Mouse (Mus musculus): Measurements from ENCODE around the gene Try5. TPM values are rescaled to one million over a fixed set of nuclear protein-coding genes. Genes with fewer than 3 reads are reported as not detected.
"Not testable (repeated sequence)": the region's sequence is repeated elsewhere in the genome, so short reads cannot be mapped to it uniquely, and the experiment has no call there.

Gene Try5
- polyA plus RNA-seq (2015; fragmentation: Nextera tagmentation; extraction: Ambion mirVana) = 0.27 and 0.79 TPM in 2 replicates

DNA sequence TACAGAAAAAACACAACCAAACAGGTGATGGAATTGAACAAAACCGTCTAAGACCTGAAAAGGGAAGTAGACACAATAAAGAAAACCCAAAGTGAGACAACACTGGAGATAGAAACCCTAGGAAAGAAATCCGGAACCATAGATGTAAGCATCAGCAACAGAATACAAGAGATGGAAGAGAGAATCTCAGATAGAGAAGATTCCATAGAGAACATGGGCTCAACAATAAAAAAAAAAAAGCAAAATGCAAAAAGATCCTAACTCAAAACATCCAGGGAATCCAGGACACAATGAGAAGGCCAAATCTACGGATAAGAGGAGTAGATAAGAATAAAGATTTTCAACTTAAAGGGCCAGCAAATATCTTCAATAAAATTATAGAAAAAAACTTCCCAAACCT, at the start of gene Try5:
Try5 (minus strand) TSS at position 101 of the 400 bp plus-strand sequence.
- not testable (repeated sequence) for H3K4me2 ChIP-seq; H3K4me3 ChIP-seq (replicated peaks); ATAC-seq (ENCODE audit: low FRiP score); H3K9ac ChIP-seq (replicated peaks); H3K36me3 ChIP-seq; H3K27ac ChIP-seq (replicated peaks); H3K9me3 ChIP-seq (replicated peaks); H3K27me3 ChIP-seq (replicated peaks); H3K4me1 ChIP-seq
- 82% methylated on average over 3 of the region's 3 CpGs for WGBS

DNA sequence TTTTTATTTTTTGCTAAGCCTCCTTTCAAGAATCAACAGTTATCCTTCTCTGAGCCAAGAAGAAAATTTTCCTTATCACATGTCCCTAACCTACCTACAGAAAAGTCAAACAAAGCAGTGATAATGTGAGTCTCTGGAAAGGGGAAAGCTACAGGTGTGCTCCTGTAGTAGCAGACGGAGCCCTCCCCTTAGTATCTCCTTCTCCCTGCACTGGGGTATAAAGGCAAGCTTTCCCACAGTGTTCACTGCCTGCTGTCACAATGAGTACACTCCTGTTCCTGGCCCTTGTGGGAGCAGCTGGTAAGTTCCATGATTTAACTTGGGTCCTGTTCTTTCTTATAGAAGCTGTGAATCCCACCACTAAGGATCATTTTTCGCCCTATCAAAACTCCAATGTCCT, 37.3 kb upstream of the Try5 start, which contains the start of gene Try10:
Try10 (plus strand) TSS at position 174 of the 400 bp plus-strand sequence.
- Histone ChIP-seq H3K4me3 (replicated peaks) (no peak within 1 kb of the TSS), H3K27me3 (replicated peaks) (no peaks in the 10 kb centered on the region), H3K9ac (replicated peaks) (no peak within 1 kb of the TSS), H3K27ac (replicated peaks) (no peak within 1 kb of the TSS), H3K9me3 (replicated peaks) (no peaks in the 10 kb centered on the region), H3K4me2 (no peak within 1 kb of the TSS), H3K36me3 (no peaks in the 10 kb centered on the region), H3K4me1 (no peaks in the 10 kb centered on the region)
- ATAC-seq (ENCODE audit: low FRiP score) = no peak
- 90% methylated on average over 2 of the region's 2 CpGs for WGBS

DNA sequence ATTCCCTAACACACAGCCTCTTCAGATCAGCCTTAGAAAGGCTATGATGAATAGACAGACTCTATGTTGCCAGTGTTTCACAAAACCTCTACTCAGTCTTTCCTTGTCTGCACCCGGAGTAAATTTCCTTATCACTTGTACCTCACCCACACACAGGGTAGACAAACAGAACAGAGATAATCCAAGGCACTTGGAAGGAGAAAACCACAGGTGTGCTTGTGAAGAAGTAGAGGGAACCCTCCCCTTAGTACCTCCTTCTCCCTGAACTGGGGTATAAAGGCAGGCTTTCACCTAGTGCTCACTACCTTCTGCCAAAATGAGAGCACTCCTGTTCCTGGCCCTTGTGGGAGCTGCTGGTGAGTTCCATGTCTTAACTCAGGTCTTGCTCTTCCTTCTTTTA, 14.7 kb downstream of the Try5 start, which contains the start of gene Try4:
Try4 (plus strand) TSS at position 301 of the 400 bp plus-strand sequence.
- Histone ChIP-seq H3K4me2 (no peak within 1 kb of the TSS), H3K9ac (replicated peaks) (no peak within 1 kb of the TSS), H3K9me3 (replicated peaks) (no peaks in the 10 kb centered on the region), H3K27me3 (replicated peaks) (no peaks in the 10 kb centered on the region), H3K36me3 (no peaks in the 10 kb centered on the region), H3K4me3 (replicated peaks) (no peak within 1 kb of the TSS), H3K4me1 (no peaks in the 10 kb centered on the region), H3K27ac (replicated peaks) (no peak within 1 kb of the TSS)
- ATAC-seq (ENCODE audit: low FRiP score) = no peak
- 94% methylated on average over 1 of the region's 1 CpGs for WGBS

DNA sequence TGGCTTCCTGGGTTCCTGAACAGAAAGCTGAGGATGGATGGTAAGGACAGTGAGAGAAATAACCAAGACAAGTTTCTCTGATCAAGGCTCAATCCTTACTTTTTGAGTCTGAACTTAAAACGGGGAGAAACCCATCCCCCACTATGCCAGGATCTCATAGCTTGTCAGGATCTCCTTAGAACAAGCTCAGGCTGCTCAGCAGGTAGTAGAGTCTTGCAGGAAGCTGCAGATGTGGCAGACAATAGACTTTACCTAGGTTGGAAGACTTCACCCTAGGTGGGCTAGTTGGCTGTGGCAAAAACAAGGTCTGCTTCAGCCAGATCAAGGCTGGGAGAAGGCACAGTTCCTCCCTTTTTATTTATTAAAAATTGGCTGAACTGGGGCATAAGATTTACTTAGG, 18.4 kb downstream of the Try5 start:
- H3K4me2 ChIP-seq = no peak overlapping the region
- no peaks in the 10 kb centered on the region for H3K4me1 ChIP-seq
- no peak overlapping the region for H3K9ac ChIP-seq (replicated peaks)
- WGBS = 21% methylated on average over 1 of the region's 1 CpGs
- no peak for ATAC-seq (ENCODE audit: low FRiP score)
- no peaks in the 10 kb centered on the region for H3K9me3 ChIP-seq (replicated peaks)
- H3K36me3 ChIP-seq = no peaks in the 10 kb centered on the region
- no peak overlapping the region for H3K27ac ChIP-seq (replicated peaks)
- H3K27me3 ChIP-seq (replicated peaks) = no peaks in the 10 kb centered on the region
- no peak overlapping the region for H3K4me3 ChIP-seq (replicated peaks)

DNA sequence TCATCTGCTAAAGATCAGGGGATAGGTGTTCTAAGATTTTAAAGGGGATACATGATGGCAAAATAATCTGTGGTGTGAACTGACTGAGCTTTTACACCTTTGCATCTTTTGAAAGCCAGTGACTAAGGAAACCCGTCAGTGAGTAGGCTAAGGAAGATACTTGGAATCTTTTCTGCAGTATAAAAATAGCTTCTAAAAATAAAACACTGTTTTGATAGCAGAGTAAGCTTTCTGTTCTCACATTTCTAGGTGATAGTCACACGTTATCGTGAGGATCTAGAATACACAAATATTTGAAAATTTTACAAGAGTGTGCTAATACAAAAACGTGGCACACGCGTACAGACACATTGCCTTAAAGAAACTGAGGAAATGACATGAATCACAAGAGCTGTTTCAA, 50.5 kb downstream of the Try5 start:
- 92% methylated on average over 6 of the region's 6 CpGs for WGBS
- Histone ChIP-seq H3K9ac (replicated peaks) (no peak overlapping the region), H3K4me2 (no peak overlapping the region), H3K9me3 (replicated peaks) (no peaks in the 10 kb centered on the region), H3K27ac (replicated peaks) (no peak overlapping the region), H3K27me3 (replicated peaks) (no peaks in the 10 kb centered on the region), H3K4me1 (no peaks in the 10 kb centered on the region), H3K4me3 (replicated peaks) (no peak overlapping the region), H3K36me3 (no peaks in the 10 kb centered on the region)
- ATAC-seq (ENCODE audit: low FRiP score) = no peak

DNA sequence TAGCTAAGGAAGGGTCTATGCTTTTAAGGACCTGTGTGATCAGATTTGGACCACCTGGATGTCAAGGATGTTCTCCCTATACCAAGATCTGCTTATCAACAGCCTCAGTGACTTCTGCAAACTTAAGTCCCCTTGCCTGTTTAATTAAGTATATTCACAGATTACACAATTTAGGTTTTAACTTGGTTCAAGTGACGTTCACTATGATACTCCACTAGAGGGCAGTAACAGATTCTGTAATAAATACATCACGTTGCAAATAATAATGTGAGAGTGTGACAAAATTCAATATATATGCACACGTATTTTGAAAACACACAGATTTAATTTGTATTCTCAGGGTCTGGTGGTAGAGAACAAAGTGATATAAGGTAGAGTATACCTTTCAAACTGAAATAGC, 53.8 kb downstream of the Try5 start:
- Histone ChIP-seq H3K36me3 (no peaks in the 10 kb centered on the region), H3K27me3 (replicated peaks) (no peaks in the 10 kb centered on the region), H3K4me1 (no peaks in the 10 kb centered on the region), H3K9me3 (replicated peaks) (no peaks in the 10 kb centered on the region), H3K9ac (replicated peaks) (no peak overlapping the region), H3K4me3 (replicated peaks) (no peak overlapping the region), H3K27ac (replicated peaks) (no peak overlapping the region), H3K4me2 (no peak overlapping the region)
- 49% methylated on average over 3 of the region's 3 CpGs for whole genome bisulfite sequencing
- ATAC-seq (ENCODE audit: low FRiP score) = no peak

Other genes with a start within 250 kb of the Try5 start
- 0.72 TPM in 1 of 2 replicates, not detected in the other for gene Try4, start 14.6 kb downstream of the Try5 start, polyA plus RNA-seq (2015; fragmentation: Nextera tagmentation; extraction: Ambion mirVana)
- gene Try10, start 37.3 kb upstream of the Try5 start, polyA plus RNA-seq (2015; fragmentation: Nextera tagmentation; extraction: Ambion mirVana) = 2.6 TPM in 1 of 2 replicates, not detected in the other
- 0.34 TPM in 1 of 2 replicates, not detected in the other for gene Prss3, start 60.8 kb upstream of the Try5 start, polyA plus RNA-seq (2015; fragmentation: Nextera tagmentation; extraction: Ambion mirVana)
- 0.47 TPM in 1 of 2 replicates, not detected in the other for gene Gm5771, start 75.5 kb upstream of the Try5 start, polyA plus RNA-seq (2015; fragmentation: Nextera tagmentation; extraction: Ambion mirVana)
- gene Gm10334, start 129.3 kb upstream of the Try5 start, polyA plus RNA-seq (2015; fragmentation: Nextera tagmentation; extraction: Ambion mirVana) = not detected in 2 replicates
- gene Prss1, start 142.1 kb upstream of the Try5 start, polyA plus RNA-seq (2015; fragmentation: Nextera tagmentation; extraction: Ambion mirVana) = 2.3 TPM in 1 of 2 replicates, not detected in the other
- gene Prss2, start 204.9 kb upstream of the Try5 start, polyA plus RNA-seq (2015; fragmentation: Nextera tagmentation; extraction: Ambion mirVana) = 1.3 TPM in 1 of 2 replicates, not detected in the other